Mouse (Mus musculus): ENCODE measurements around the gene Cyren. TPM values are rescaled to one million over a fixed set of nuclear protein-coding genes. Genes with fewer than 3 reads are reported as not detected.

Cyren gene
- polyA plus RNA-seq, 1 experiment from 2014 or later = 9.7 TPM

GRCm38 (mm10) chr6:34871929-34872328 lies 5.9 kb downstream of the Cyren start:
- no peak for ATAC-seq
- H3K4me3 ChIP-seq (ENCODE audit: low read length) = no peak overlapping the region
- H3K9me3 ChIP-seq (ENCODE audit: control insufficient read depth, low read length) = no peaks in the 10 kb centered on the region
- no peaks in the 10 kb centered on the region for H3K36me3 ChIP-seq (ENCODE audit: control insufficient read depth, insufficient read depth, low read length)
- 90% methylated on average over 7 of the region's 7 CpGs for WGBS
- no peak overlapping the region for H3K27ac ChIP-seq (ENCODE audit: low read depth, low read length)
- H3K4me1 ChIP-seq (ENCODE audit: control insufficient read depth, insufficient read depth, low read depth, low read length) = peaks cover 4% of the 10 kb centered on the region
- no peak overlapping the region for H3K4me2 ChIP-seq (ENCODE audit: low read length)
- H3K27me3 ChIP-seq (replicated peaks; ENCODE audit: control insufficient read depth, insufficient read depth, low read length) = no peaks in the 10 kb centered on the region
- H3K9ac ChIP-seq (ENCODE audit: low read depth, low read length) = no peak overlapping the region

- H3K4me3 ChIP-seq (ENCODE audit: low read length) = no peak overlapping the region
- H3K36me3 ChIP-seq (ENCODE audit: control insufficient read depth, insufficient read depth, low read length) = no peaks in the 10 kb centered on the region
- H3K27ac ChIP-seq (ENCODE audit: low read depth, low read length) = no peak overlapping the region
- H3K9ac ChIP-seq (ENCODE audit: low read depth, low read length) = no peak overlapping the region
- H3K4me2 ChIP-seq (ENCODE audit: low read length) = no peak overlapping the region
- H3K9me3 ChIP-seq (ENCODE audit: control insufficient read depth, low read length) = no peaks in the 10 kb centered on the region
- H3K27me3 ChIP-seq (replicated peaks; ENCODE audit: control insufficient read depth, insufficient read depth, low read length) = no peaks in the 10 kb centered on the region
- 68% methylated on average over 5 of the region's 5 CpGs for WGBS
- H3K4me1 ChIP-seq (ENCODE audit: control insufficient read depth, insufficient read depth, low read depth, low read length) = no peaks in the 10 kb centered on the region
- no peak for ATAC-seq
These were observed 7.1 kb downstream of the Cyren start for GRCm38 (mm10) chr6:34870724-34871123.

- Histone ChIP-seq H3K9me3 (ENCODE audit: control insufficient read depth, low read length) (no peaks in the 10 kb centered on the region), H3K4me3 (ENCODE audit: low read length) (no peak overlapping the region), H3K4me1 (ENCODE audit: control insufficient read depth, insufficient read depth, low read depth, low read length) (no peaks in the 10 kb centered on the region), H3K36me3 (ENCODE audit: control insufficient read depth, insufficient read depth, low read length) (no peaks in the 10 kb centered on the region), H3K4me2 (ENCODE audit: low read length) (no peak overlapping the region), H3K27me3 (replicated peaks; ENCODE audit: control insufficient read depth, insufficient read depth, low read length) (no peaks in the 10 kb centered on the region), H3K27ac (ENCODE audit: low read depth, low read length) (no peak overlapping the region), H3K9ac (ENCODE audit: low read depth, low read length) (no peak overlapping the region)
- ATAC-seq = no peak
- 89% methylated on average over 5 of the region's 5 CpGs for WGBS
These were observed 7.7 kb downstream of the Cyren start for GRCm38 (mm10) chr6:34870136-34870535.

- H3K4me2 ChIP-seq (ENCODE audit: low read length) = no peak overlapping the region
- H3K27me3 ChIP-seq (replicated peaks; ENCODE audit: control insufficient read depth, insufficient read depth, low read length) = no peaks in the 10 kb centered on the region
- ATAC-seq = no peak
- 84% methylated on average over 13 of the region's 13 CpGs for WGBS
- H3K36me3 ChIP-seq (ENCODE audit: control insufficient read depth, insufficient read depth, low read length) = no peaks in the 10 kb centered on the region
- no peaks in the 10 kb centered on the region for H3K9me3 ChIP-seq (ENCODE audit: control insufficient read depth, low read length)
- H3K27ac ChIP-seq (ENCODE audit: low read depth, low read length) = no peak overlapping the region
- H3K9ac ChIP-seq (ENCODE audit: low read depth, low read length) = no peak overlapping the region
- H3K4me3 ChIP-seq (ENCODE audit: low read length) = no peak overlapping the region
- no peaks in the 10 kb centered on the region for H3K4me1 ChIP-seq (ENCODE audit: control insufficient read depth, insufficient read depth, low read depth, low read length)
These were observed 8.5 kb downstream of the Cyren start for GRCm38 (mm10) chr6:34869225-34869915.

- no peaks in the 10 kb centered on the region for H3K9me3 ChIP-seq (ENCODE audit: control insufficient read depth, low read length)
- no peak overlapping the region for H3K9ac ChIP-seq (ENCODE audit: low read depth, low read length)
- WGBS = 80% methylated on average over 20 of the region's 20 CpGs
- H3K36me3 ChIP-seq (ENCODE audit: control insufficient read depth, insufficient read depth, low read length) = no peaks in the 10 kb centered on the region
- ATAC-seq = no peak
- H3K4me2 ChIP-seq (ENCODE audit: low read length) = no peak overlapping the region
- H3K27ac ChIP-seq (ENCODE audit: low read depth, low read length) = no peak overlapping the region
- no peak overlapping the region for H3K4me3 ChIP-seq (ENCODE audit: low read length)
- no peaks in the 10 kb centered on the region for H3K4me1 ChIP-seq (ENCODE audit: control insufficient read depth, insufficient read depth, low read depth, low read length)
- H3K27me3 ChIP-seq (replicated peaks; ENCODE audit: control insufficient read depth, insufficient read depth, low read length) = no peaks in the 10 kb centered on the region
These were observed 9.2 kb downstream of the Cyren start for GRCm38 (mm10) chr6:34868507-34869217.

GRCm38 (mm10) chr6:34867995-34868350 lies 9.9 kb downstream of the Cyren start:
- no peak overlapping the region for H3K27ac ChIP-seq (ENCODE audit: low read depth, low read length)
- H3K9me3 ChIP-seq (ENCODE audit: control insufficient read depth, low read length) = no peaks in the 10 kb centered on the region
- no peak overlapping the region for H3K4me2 ChIP-seq (ENCODE audit: low read length)
- 83% methylated on average over 8 of the region's 10 CpGs for WGBS
- H3K4me3 ChIP-seq (ENCODE audit: low read length) = no peak overlapping the region
- ATAC-seq = no peak
- H3K36me3 ChIP-seq (ENCODE audit: control insufficient read depth, insufficient read depth, low read length) = no peaks in the 10 kb centered on the region
- H3K9ac ChIP-seq (ENCODE audit: low read depth, low read length) = no peak overlapping the region
- no peaks in the 10 kb centered on the region for H3K4me1 ChIP-seq (ENCODE audit: control insufficient read depth, insufficient read depth, low read depth, low read length)
- no peaks in the 10 kb centered on the region for H3K27me3 ChIP-seq (replicated peaks; ENCODE audit: control insufficient read depth, insufficient read depth, low read length)

GRCm38 (mm10) chr6:34867301-34867994 lies 10.4 kb downstream of the Cyren start:
- H3K27me3 ChIP-seq (replicated peaks; ENCODE audit: control insufficient read depth, insufficient read depth, low read length) = no peaks in the 10 kb centered on the region
- no peaks in the 10 kb centered on the region for H3K4me1 ChIP-seq (ENCODE audit: control insufficient read depth, insufficient read depth, low read depth, low read length)
- H3K36me3 ChIP-seq (ENCODE audit: control insufficient read depth, insufficient read depth, low read length) = no peaks in the 10 kb centered on the region
- no peak overlapping the region for H3K4me3 ChIP-seq (ENCODE audit: low read length)
- 75% methylated on average over 16 of the region's 16 CpGs for WGBS
- no peak overlapping the region for H3K9ac ChIP-seq (ENCODE audit: low read depth, low read length)
- no peak for ATAC-seq
- no peak overlapping the region for H3K27ac ChIP-seq (ENCODE audit: low read depth, low read length)
- no peaks in the 10 kb centered on the region for H3K9me3 ChIP-seq (ENCODE audit: control insufficient read depth, low read length)
- no peak overlapping the region for H3K4me2 ChIP-seq (ENCODE audit: low read length)

GRCm38 (mm10) chr6:34866786-34867185 lies 11.1 kb downstream of the Cyren start:
- Histone ChIP-seq H3K9me3 (ENCODE audit: control insufficient read depth, low read length) (no peaks in the 10 kb centered on the region), H3K4me2 (ENCODE audit: low read length) (no peak overlapping the region), H3K4me3 (ENCODE audit: low read length) (no peak overlapping the region), H3K27ac (ENCODE audit: low read depth, low read length) (no peak overlapping the region), H3K27me3 (replicated peaks; ENCODE audit: control insufficient read depth, insufficient read depth, low read length) (no peaks in the 10 kb centered on the region), H3K9ac (ENCODE audit: low read depth, low read length) (no peak overlapping the region), H3K4me1 (ENCODE audit: control insufficient read depth, insufficient read depth, low read depth, low read length) (no peaks in the 10 kb centered on the region), H3K36me3 (ENCODE audit: control insufficient read depth, insufficient read depth, low read length) (no peaks in the 10 kb centered on the region)
- no peak for ATAC-seq
- WGBS = 41% methylated on average over 8 of the region's 8 CpGs
